8 mouse cellular contexts compared by ENCODE assay signal in genomic region chr12:87443700-87444122, GRCm38 (mm10). TPM values are rescaled to one million over a fixed set of nuclear protein-coding genes. Genes with fewer than 3 reads are reported as not detected.
A peak's percentile ranks its signal among the peaks of the same experiment; 100 is the strongest.
DNase-seq lines count a peak whose midpoint lies in the region; ATAC-seq lines count a peak whose summit lies in the region.

Slirp (plus strand) TSS chr12:87443896.
Alkbh1 (minus strand) TSS chr12:87444017.

- peaks cover 49% of the 10 kb centered on the region for H3K36me3 ChIP-seq in forebrain, embryonic 14.5 days (ENCODE audit: control insufficient read depth, insufficient read depth, low read length)
- peaks cover 38% of the 10 kb centered on the region for H3K36me3 ChIP-seq in neural tube, embryonic 15.5 days

- ATAC-seq in forebrain, embryonic 14.5 days: peak; percentile 96
- peak; percentile 97 for ATAC-seq in neural tube, embryonic 15.5 days (ENCODE audit: low FRiP score)

- intact Hi-C loops in heart, postnatal 14 days (cut with DNase I): no loop called here

- H3K27ac ChIP-seq in forebrain, embryonic 14.5 days (ENCODE audit: low read depth, low read length): peak within 1 kb of the TSS; percentile 77; the same call in 1 of the 2 replicates
- peak within 1 kb of the TSS; percentile 85 for H3K27ac ChIP-seq in neural tube, embryonic 15.5 days (replicated peaks)

- H3K9me3 ChIP-seq in forebrain, embryonic 14.5 days (replicated peaks; ENCODE audit: control insufficient read depth, low read length): no peaks in the 10 kb centered on the region
- no peaks in the 10 kb centered on the region for H3K9me3 ChIP-seq in neural tube, embryonic 15.5 days (replicated peaks)

- WGBS in forebrain, embryonic 14.5 days: under 1% methylated on average over 28 of the region's 28 CpGs
- 0% methylated on average over 28 of the region's 28 CpGs for WGBS in neural tube, embryonic 15.5 days

- H3K4me2 ChIP-seq in forebrain, embryonic 14.5 days (ENCODE audit: low read length): peak within 1 kb of the TSS; percentile 87
- H3K4me2 ChIP-seq in neural tube, embryonic 15.5 days: peak within 1 kb of the TSS; percentile 73

- no peaks in the 10 kb centered on the region for H3K27me3 ChIP-seq in forebrain, embryonic 14.5 days (replicated peaks; ENCODE audit: control insufficient read depth, insufficient read depth, low read length)
- H3K27me3 ChIP-seq in neural tube, embryonic 15.5 days (replicated peaks): no peaks in the 10 kb centered on the region

- peak within 1 kb of the TSS; percentile 81 for H3K4me3 ChIP-seq in forebrain, embryonic 14.5 days (ENCODE audit: low read depth, low read length)
- H3K4me3 ChIP-seq in neural tube, embryonic 15.5 days (replicated peaks): peak within 1 kb of the TSS; percentile 73

- H3K4me1 ChIP-seq in forebrain, embryonic 14.5 days (ENCODE audit: control insufficient read depth, insufficient read depth, low read length): peaks cover 19% of the 10 kb centered on the region
- peaks cover 28% of the 10 kb centered on the region for H3K4me1 ChIP-seq in neural tube, embryonic 15.5 days

- DNase-seq in ES-CJ7 (ENCODE audit: low read depth, low spot score): peak; percentile 89
- DNase-seq in cerebellum, adult 11 months: peak; percentile 87
- peak; percentile 97 for DNase-seq in forebrain, embryonic 14.5 days (ENCODE audit: low spot score)
- peak; percentile 86 to 91 for DNase-seq in heart, postnatal 14 days
- peak; percentile 91 for DNase-seq in layer of hippocampus, adult 11-12 months (ENCODE audit: low spot score)
- peak; percentile 89 to 91 for DNase-seq in lung, adult 18-20 months
- peak; percentile 89 for DNase-seq in testis, postnatal 14 days (ENCODE audit: low spot score)

- peak within 1 kb of the TSS; percentile 80 for H3K9ac ChIP-seq in forebrain, embryonic 14.5 days (ENCODE audit: low read length)
- peak within 1 kb of the TSS; percentile 73 for H3K9ac ChIP-seq in neural tube, embryonic 15.5 days (replicated peaks)

RNA-seq across cellular contexts. Expression of gene Slirp, which starts in this region (rescaled TPM):
- 229 and 292 TPM in 2 replicates for polyA plus RNA-seq in forebrain, embryonic 14.5 days (2014; fragmentation: Nextera tagmentation; extraction: Ambion mirVana)
- 100 to 1,000 TPM; 140 to 162 TPM for total RNA-seq in heart, postnatal 14 days (2021)
- polyA plus RNA-seq in neural tube, embryonic 15.5 days (2015; fragmentation: Nextera tagmentation; extraction: Ambion mirVana): 246 and 286 TPM in 2 replicates

RNA-seq across cellular contexts. Expression of gene Alkbh1, which starts in this region (rescaled TPM):
- 25.8 and 25.9 TPM in 2 replicates for polyA plus RNA-seq in forebrain, embryonic 14.5 days (2014; fragmentation: Nextera tagmentation; extraction: Ambion mirVana)
- 10 to 100 TPM; 11.2 to 12.9 TPM for total RNA-seq in heart, postnatal 14 days (2021)
- polyA plus RNA-seq in neural tube, embryonic 15.5 days (2015; fragmentation: Nextera tagmentation; extraction: Ambion mirVana): 41.5 and 42.9 TPM in 2 replicates

Comparison
In these comparisons a context has a peak if more than half of its experiments do, and no peak if none do; other contexts are left out.
1. Peak in every context shown above with its lines: DNase-seq, ATAC-seq, H3K4me3 ChIP-seq and H3K27ac ChIP-seq.